Mouse (Mus musculus) urinary bladder, adult 18-20 months (tissue): ENCODE data around the gene Jagn1.
A peak's percentile ranks its signal among the peaks of the same experiment; 100 is the strongest.

Source experiments
- DNase-seq, 2 experiments: peaks; one replicate each; pipeline ENCODE4 v3.0.0; 2022; ENCODE audit warnings: low spot score in 2 of 2, mixed read lengths in 2 of 2

Gene Jagn1

DNA sequence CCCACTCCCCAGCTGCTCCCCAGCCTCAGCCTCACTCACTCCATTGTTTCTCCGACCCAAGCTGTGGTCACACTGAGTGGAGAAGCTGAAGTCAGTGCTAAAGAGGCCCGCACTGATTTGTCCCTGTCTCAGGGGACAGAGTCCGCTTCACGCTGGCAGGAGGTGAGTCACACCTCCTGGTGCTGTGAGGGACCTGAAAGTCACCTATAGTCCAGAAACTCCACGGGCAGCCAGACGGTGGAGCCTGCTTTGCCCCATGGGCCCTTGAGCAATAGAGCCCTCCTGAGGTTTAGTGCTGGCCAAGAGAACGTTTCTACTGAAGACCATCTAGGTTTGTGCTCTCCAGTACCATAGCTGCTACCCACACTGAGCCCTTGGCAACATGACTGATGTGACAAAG lies 7.7 kb upstream of the Jagn1 start:
- no peak for DNase-seq

DNA sequence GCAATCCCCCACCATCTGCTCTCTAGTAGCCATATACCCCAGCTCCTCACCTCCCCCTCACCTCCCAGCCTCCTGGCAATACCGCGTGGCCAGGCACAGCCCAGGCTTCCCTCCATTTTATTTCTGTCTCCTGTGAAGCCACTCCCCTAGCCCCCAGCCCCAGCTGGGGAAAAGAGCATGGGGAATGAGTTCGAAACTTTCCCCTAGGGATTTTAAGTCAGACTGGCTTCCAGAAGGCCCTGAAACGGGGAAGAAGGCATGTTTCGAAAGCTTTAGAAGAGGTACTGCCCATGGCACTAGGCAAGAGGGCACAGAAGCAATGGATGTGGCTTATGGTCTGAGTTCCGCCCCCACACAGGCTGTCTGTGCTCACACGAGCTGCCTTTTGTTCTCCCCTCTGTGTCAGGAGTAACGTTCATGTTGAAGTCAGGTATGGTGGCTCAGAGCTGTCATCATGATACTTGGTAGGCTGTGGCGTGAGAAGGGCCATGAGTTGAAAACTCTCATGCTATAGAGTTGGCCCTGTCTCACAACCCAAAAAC lies 6.6 kb upstream of the Jagn1 start, which contains the start of gene Cidec:
TSS of gene Cidec (minus strand) at position 97 of the 542 bp plus-strand sequence.
- no peak for DNase-seq

DNA sequence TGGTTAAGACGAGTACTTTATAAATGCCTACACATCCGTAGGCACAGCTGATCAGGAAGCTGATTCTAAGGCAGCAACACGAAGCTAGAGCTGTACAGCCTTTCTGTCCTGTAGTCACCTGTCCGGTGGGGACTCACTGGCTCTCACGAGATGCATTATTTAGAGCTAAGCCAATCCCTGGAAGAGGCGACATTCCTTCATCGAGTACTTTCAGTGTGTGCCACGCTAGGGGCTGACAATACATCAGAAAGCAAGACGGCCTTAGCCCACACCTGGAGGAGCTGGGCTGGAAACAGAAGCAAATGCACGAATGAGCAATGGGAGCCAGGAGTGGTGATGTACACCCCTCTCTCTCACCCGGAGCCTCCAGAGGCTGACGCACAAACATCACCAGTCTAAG lies 5.2 kb upstream of the Jagn1 start:
- no peak for DNase-seq

DNA sequence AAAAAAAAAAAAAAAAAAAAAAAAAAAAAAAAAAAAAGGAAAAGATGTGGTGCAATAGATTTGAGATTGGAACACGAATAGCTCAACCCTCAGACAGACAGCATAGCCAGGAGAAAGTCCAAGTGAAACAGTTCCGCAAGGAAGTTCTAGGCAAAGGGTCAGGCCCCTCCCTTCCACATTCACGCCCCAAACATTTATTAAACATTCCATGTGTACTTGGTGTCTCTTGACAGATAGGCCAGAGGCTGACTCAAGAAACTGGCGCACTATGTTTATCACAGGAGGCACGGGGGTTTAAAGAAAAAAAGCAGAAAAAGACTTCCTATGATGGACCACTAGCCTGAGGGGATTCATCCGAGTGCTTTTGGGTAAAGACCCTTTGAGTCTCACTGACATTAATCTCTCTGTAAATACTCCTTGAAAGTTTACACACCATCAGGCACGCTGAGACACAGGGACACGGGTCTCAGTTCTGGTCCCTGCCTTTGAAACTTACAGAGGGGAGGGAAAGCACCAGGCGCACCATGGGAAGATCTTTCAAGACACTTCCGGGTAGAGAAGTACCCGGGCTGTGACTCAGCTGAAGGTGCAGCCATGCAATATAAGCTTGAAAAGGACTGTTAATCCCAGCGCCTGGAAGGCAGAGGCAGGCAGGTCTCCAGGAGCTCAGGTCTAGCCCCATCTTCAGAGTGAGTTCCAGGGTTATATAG lies 3.5 kb upstream of the Jagn1 start:
- DNase-seq = no peak

DNA sequence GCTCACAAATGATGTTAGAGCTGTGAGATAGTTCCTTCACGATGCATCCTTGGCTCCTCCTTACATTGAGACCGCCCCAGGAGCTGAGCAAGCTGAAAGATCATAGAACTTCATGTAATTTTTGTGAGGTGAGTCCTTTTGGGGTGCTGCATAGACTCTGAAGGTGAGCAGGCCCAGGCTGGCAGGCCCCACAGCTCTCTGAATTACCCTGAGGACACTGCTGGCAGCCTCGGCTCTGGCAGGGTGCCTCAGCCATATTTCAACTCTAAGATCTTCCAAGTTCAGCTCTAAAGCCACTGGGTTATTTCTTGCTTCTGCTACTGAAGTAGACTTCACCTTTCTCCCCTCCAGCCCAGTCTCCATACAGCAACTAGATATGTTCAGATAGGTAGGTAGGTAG lies 1.7 kb upstream of the Jagn1 start:
- no peak for DNase-seq

DNA sequence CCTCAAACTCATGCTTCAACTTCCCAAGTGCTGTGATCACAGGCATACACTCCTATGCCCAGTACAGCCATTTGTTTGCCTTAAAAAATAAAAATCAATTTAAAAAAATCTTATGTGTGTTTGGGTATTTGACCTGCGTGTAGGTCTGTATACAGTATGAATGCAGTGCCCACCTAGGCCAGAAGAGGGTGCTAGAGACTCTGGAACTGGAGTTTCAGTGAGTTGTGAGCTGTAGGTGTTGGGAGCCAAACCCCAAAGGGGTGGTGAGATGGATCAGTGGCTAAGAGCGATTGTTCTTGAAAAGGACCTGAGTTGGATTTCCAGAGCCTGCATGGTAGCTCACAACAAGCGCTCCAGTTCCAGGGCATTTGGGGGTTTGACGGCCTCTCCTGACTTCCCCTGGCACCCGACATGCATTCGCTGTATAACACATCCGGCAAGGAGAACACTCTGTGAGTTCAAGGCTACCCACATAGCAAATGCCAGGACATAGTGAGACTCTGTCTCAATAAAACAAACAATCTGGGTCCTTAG lies 1.2 kb upstream of the Jagn1 start:
- DNase-seq = peak in 1 of 2 experiments; percentile 56

DNA sequence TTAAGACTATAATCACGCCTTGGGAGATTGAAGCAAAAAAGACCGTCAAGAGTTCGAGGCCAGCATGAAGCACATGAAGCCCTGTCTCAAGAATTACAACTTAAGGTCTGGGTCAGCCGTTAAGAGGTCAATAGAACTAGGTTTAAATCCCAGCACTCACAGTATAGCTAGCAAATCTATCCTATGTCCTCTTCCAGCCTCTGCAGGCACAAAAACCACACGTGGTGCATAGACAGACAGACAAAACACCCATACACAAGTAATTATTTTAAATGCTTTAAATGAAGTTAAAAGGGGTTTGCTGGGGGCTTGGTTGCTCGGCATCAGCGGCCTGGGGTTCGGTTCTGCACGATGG lies 305 bp upstream of the Jagn1 start:
- DNase-seq = no peak

DNA sequence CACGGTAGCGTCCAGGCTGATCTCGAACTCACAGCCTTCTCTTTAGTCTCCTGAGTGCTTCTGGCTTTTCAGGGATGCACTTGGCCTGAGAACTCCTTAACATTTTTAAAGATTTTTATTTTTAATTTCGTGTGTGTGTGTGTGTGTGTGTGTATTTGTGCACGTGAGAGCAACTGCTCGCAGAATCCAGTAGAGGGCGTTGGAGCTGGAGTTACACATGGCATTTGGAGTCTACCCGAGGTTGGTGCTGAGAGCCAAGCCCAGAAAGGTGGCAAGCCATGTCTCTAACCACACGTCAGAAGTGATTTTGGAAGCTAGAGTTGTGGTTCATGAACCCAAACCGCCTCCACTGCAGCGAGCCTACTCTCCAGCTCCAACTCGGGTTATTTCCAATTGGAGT lies 722 bp downstream of the Jagn1 start:
- DNase-seq = no peak

DNA sequence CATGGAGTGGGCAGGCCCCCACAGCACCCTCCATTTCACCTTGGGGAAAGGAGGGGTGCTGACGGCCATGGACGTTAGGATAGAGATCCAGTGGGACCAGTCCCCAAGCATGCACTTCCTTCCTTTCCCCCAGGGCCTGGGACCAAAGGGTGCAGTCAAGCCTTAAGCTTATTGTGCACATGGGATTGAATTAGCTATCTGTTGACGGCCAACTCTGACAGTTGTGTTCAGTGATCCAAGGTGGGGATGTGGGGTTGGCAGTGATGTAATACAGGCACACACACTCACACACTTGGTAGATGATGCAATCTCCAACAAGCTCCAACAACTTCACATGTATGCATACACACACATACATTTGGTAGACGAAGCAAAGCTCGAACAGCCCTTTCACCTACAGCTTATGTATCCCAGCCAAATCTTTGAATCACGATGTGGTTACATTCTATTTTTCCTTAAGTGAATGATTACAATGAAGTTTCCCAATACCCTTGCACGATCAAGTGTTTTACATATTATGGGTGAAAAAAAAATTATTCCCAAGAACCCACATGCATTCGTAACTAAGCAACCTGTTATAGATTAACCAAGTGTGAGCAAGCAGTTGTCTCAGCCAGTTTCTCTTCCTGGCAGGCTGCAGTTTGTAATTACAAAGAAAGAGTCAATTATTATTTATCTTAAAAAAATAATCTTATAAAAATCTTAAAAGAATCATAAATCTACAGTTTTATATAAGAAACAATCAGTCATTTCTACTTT lies 2.0 kb downstream of the Jagn1 start:
- no peak for DNase-seq

DNA sequence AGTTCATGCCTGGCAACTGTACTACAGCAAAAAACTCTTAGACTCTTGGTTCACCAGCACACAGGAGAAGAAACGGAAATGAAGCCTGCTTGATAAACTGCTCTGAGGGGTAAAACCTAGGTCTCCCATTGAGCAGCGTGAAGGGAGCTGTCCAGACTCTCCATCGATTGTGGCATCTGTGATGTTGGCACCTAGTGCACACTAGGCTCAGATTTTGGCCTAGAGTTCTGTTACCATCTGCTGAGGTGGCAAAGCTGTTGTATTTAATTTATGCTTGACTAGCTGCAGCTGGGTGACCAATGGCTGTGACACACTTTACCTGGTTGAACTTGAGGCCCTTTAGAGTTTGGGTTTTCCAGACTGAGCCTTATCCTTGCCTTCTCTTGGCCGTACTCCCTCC lies 5.3 kb downstream of the Jagn1 start:
- no peak for DNase-seq

DNA sequence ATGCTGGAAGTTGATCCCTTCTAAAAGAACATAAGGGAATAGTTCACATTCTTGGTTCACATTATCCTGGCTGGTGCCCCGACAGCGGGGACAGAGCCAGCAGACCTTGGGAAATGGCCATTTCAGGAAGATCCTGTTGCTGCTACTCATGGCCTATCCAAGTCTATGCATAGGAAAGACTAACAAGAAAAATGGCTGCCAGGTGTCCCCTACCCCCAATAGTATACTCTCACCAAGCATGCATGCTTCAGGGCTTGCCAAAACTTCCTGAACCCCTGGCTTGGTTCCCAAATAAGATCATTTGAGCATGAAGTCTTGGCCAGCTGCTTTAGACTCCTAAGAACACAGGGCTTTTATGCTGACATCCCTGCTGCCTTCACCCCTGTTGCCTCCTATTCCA lies 9.5 kb downstream of the Jagn1 start:
- no peak for DNase-seq

DNA sequence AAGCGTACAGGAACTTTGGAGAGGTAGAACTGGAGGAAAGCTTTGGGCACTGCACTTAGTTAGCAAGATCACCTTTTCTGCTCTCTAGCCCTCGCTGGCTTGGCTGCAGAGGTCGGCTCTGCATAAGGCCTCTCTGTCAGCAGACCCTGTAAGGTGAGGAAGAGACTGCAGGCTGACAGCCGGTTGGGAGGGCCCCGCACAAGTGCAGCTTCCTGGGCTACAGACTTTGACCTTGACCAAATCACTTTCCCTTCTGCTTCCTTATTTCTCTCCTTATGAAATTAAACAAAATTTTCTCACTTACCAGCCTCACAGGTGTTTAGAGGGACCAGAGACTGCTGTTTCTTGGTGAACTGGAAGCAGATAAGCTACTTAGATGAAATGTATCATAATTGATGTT lies 12.6 kb downstream of the Jagn1 start:
- DNase-seq = no peak

DNA sequence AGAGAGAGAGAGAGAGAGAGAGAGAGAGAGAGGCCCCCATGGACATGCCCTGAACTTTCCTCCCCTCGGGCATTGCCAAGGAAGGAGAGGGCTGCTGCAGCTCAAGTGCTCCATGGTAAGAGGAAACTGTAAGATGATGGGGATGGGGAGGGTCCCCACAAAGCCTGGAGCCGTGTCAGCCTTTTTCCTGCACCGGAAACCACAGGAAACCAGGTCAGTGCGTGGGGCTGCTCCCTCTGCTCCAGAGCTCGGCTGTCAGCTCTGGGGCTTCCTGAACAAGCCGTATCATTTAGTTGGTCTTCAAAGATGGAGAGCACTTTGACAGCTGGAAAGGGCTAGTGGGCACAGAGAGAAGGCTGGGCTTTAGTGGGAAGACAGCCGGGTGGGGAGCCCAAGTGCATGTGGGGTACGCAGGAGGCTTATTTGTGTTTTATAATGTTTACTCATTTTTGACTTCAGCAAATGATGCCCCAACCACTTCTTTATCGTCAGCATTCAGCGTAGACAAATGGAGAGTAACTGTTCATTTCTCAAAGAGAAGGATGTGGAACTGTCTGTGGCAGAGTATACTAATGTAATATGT lies 15.7 kb downstream of the Jagn1 start, which contains the start of gene Il17re:
TSS of gene Il17re (plus strand) at position 533 of the 583 bp plus-strand sequence.
- DNase-seq = no peak

DNA sequence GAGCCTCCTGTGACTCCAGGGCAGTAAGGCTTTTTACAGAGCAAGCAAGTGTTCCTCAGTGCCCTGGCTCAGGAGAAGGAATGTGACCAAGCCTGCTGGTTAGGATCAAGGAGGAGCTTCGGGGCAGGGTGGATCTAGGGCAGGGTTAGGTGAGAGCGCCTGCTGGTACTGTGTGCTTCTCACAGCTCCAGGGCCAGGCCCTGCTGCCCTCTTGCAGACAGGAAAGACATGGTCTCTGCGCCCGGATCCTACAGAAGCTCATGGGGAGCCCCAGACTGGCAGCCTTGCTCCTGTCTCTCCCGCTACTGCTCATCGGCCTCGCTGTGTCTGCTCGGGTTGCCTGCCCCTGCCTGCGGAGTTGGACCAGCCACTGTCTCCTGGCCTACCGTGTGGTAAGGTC lies 16.3 kb downstream of the Jagn1 start:
- peak; percentile 71 to 77 for DNase-seq

DNA sequence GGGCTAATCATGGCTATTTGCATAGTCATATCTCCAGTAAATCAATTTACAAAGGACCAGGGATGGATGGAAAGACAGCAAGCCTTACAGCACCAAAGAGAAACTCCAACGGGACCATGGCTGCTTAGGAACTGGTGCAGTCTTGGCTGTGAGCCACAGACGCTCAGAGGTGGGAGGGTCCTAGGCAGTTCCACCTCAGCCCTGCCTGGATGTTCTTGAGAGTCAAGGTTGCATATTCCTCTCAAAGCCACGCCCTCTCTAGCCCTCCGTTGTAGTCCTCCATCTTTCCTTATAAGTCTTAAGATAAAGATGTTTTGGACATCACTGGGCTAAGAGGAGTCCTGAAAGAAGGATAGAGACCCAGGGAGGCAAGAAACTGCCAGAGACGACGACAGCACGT lies 21.7 kb downstream of the Jagn1 start:
- no peak for DNase-seq

DNA sequence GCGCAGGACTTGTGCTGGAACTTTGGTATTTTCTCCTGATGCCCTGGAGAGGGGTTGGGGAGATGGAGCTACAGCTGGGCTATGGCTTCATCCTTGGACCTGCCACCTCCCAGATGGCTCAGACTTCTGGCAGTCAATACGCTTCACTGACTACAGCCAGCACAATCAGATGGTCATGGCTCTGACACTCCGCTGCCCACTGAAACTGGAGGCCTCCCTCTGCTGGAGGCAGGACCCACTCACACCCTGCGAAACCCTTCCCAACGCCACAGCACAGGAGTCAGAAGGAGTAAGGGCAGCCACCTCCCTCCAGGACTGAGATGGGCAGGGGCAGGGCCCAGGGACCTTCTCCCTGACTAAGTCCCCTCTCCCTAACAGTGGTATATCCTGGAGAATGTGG lies 23.2 kb downstream of the Jagn1 start:
- DNase-seq = no peak

DNA sequence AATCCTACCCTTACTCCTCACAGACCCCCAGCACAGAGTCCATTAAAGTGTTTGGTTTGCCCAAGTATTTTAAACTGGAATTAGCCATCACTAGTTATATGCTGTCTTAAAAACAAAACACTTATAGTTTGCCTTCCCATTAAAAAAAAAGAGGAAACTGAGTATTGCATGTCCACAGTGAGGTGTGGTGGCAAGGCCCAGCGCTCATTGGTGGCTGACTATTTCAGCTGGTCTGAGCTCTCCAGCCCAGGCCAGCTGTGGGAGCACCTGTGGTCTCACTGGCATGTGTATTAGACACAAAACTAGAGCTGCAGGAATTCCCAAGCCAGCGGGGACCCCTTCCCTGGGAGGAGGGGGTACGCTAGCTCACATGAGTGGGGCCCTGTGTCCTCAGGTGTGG lies 26.1 kb downstream of the Jagn1 start:
- no peak for DNase-seq

DNA sequence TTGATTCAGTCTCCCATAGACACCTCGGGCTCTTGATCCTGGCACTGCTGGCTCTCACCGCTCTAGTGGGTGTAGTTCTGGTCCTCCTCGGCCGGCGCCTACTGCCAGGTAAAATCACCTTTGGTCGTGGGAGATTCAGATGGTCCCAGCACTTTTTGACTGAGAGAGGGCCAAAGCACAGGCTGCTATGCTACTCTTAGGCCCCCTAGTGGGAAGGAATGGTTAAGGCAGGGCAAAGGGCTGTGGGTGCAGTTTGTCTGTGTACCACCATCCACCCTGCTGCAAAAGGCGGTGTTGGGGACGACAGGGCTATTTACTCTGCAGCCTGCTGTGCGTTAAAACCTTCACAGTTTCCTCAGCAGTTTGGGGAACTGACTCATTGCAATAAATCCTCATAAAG lies 26.7 kb downstream of the Jagn1 start:
- no peak for DNase-seq

DNA sequence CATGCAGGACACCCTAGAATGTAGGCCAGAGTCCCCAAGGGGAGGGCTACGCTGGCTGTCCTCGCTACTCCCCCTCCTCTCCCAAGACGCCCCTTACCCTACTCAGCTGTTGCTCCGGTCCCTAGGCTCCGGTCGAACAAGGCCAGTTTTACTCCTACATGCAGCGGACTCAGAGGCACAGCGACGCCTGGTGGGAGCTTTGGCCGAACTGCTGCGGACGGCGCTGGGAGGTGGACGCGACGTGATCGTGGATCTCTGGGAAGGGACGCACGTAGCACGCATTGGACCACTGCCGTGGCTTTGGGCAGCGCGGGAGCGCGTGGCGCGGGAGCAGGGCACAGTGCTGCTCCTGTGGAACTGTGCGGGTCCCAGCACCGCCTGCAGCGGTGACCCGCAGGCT lies 27.1 kb downstream of the Jagn1 start:
- peak; percentile 56 to 77 for DNase-seq

DNA sequence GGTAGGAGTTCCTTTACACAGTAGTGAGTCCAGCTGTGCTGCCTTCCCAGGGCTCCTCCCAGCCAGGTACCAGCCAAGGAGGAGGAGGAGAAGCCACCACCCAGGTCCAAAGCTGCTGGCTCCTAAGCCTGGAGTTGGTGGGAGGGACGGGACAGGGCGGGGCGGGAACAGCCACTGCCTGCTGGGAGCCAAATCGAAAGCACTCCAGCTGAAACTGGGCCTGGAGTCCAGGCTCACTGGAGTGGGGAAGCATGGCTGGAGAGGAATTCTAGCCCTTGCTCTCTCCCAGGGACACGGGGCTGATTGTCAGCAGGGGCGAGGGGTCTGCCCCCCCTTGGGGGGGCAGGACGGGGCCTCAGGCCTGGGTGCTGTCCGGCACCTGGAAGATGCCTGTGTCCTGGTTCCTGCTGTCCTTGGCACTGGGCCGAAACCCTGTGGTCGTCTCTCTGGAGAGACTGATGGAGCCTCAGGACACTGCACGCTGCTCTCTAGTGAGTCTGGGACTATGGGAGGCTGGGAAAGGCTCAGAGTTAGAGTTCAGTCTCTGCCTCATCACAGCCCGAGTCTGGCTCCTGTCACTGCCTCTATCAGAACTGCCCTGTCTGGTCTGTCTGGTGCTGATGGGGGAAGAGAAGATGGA lies 29.0 kb downstream of the Jagn1 start, which contains the start of gene Il17rc:
TSS of gene Il17rc (plus strand) at position 131 of the 640 bp plus-strand sequence.
- DNase-seq = peak in 1 of 2 experiments; percentile 60

DNA sequence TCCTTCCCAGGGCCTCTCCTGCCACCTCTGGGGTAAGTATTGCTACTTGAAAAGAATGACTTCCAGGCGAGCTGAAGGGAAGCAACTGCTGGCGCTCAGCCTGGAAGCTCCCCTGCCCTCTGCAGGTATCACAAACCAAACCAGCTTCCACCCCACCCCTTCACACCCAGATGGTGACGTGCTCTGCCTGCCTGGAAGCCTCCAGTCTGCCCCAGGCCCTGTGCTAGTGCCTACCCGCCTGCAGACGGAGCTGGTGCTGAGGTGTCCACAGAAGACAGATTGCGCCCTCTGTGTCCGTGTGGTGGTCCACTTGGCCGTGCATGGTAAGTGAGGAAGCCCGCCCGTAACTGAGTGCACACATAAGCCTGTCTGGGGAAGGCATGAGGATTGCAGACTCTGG lies 29.7 kb downstream of the Jagn1 start:
- DNase-seq = peak in 1 of 2 experiments; percentile 56

DNA sequence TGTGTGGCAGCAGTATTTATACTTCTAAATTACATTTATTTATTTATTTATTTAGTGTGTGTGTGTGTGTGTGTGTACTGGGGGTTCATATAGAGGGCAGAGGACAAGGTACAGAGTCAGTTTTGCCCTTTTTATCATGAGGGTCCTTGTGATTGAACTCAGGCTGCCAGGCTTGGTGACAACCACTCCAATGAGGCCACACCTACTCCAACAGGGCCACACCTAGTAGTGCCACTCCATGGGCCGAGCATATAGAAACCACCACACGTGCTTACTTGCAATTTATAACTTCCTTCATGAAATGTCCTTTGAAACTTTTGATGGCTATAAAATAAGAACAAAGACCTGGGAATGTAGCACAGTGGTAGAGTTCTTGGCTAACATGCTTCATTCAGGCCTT lies 30.9 kb downstream of the Jagn1 start:
- DNase-seq = no peak
